Mouse (Mus musculus): ENCODE measurements around the gene Akap6. TPM values are rescaled to one million over a fixed set of nuclear protein-coding genes. Genes with fewer than 3 reads are reported as not detected.

The Akap6 gene
- polyA plus RNA-seq, 1 experiment from 2014 or later: 19.4 TPM

GRCm38 (mm10) chr12:52834781-52835279 lies 135.6 kb downstream of the Akap6 start:
- no peaks in the 10 kb centered on the region for H3K27me3 ChIP-seq
- H3K4me2 ChIP-seq (replicated peaks): peak overlapping the region; percentile 24; the same call in 1 of the 2 replicates
- WGBS: 16% methylated on average over 6 of the region's 6 CpGs
- peak; percentile 27; the same call in 1 of the 2 replicates for ATAC-seq (replicated peaks)
- H3K27ac ChIP-seq (replicated peaks): peak overlapping the region; percentile 64
- peaks cover 44% of the 10 kb centered on the region for H3K4me1 ChIP-seq
- no peaks in the 10 kb centered on the region for H3K9me3 ChIP-seq
- no peaks in the 10 kb centered on the region for H3K36me3 ChIP-seq
- H3K4me3 ChIP-seq: no peak overlapping the region
- no peak overlapping the region for H3K9ac ChIP-seq (replicated peaks)

GRCm38 (mm10) chr12:52835291-52835742 lies 136.1 kb downstream of the Akap6 start:
- Histone ChIP-seq H3K27ac (replicated peaks) (peak overlapping the region; percentile 64), H3K9ac (replicated peaks) (no peak overlapping the region), H3K27me3 (no peaks in the 10 kb centered on the region), H3K4me3 (no peak overlapping the region), H3K9me3 (no peaks in the 10 kb centered on the region), H3K36me3 (no peaks in the 10 kb centered on the region), H3K4me1 (peaks cover 44% of the 10 kb centered on the region), H3K4me2 (replicated peaks) (peak overlapping the region; percentile 24; the same call in 1 of the 2 replicates)
- 4% methylated on average over 6 of the region's 6 CpGs for WGBS
- ATAC-seq (replicated peaks): peak; percentile 63

GRCm38 (mm10) chr12:52835914-52836546 lies 136.8 kb downstream of the Akap6 start:
- no peak overlapping the region for H3K4me3 ChIP-seq
- no peak overlapping the region for H3K9ac ChIP-seq (replicated peaks)
- peak; percentile 29 for ATAC-seq (replicated peaks)
- H3K36me3 ChIP-seq: no peaks in the 10 kb centered on the region
- WGBS: 37% methylated on average over 12 of the region's 12 CpGs
- peaks cover 42% of the 10 kb centered on the region for H3K4me1 ChIP-seq
- H3K27me3 ChIP-seq: no peaks in the 10 kb centered on the region
- H3K4me2 ChIP-seq (replicated peaks): peak overlapping the region; percentile 24
- no peaks in the 10 kb centered on the region for H3K9me3 ChIP-seq
- H3K27ac ChIP-seq (replicated peaks): peak overlapping the region; percentile 64

GRCm38 (mm10) chr12:52845982-52846381 lies 146.8 kb downstream of the Akap6 start:
- Histone ChIP-seq H3K27ac (replicated peaks) (no peak overlapping the region), H3K4me1 (peaks cover 8% of the 10 kb centered on the region), H3K36me3 (no peaks in the 10 kb centered on the region), H3K4me2 (replicated peaks) (no peak overlapping the region), H3K4me3 (no peak overlapping the region), H3K27me3 (no peaks in the 10 kb centered on the region), H3K9ac (replicated peaks) (no peak overlapping the region), H3K9me3 (no peaks in the 10 kb centered on the region)
- ATAC-seq (replicated peaks): no peak
- WGBS: 97% methylated on average over 1 of the region's 1 CpGs

GRCm38 (mm10) chr12:52847020-52847419 lies 147.8 kb downstream of the Akap6 start:
- no peak overlapping the region for H3K4me3 ChIP-seq
- no peak overlapping the region for H3K4me2 ChIP-seq (replicated peaks)
- no peaks in the 10 kb centered on the region for H3K27me3 ChIP-seq
- H3K4me1 ChIP-seq: peaks cover 11% of the 10 kb centered on the region
- no peak for ATAC-seq (replicated peaks)
- 87% methylated on average over 4 of the region's 4 CpGs for WGBS
- H3K27ac ChIP-seq (replicated peaks): no peak overlapping the region
- no peaks in the 10 kb centered on the region for H3K9me3 ChIP-seq
- H3K9ac ChIP-seq (replicated peaks): no peak overlapping the region
- H3K36me3 ChIP-seq: no peaks in the 10 kb centered on the region

- peak; percentile 58 for ATAC-seq (replicated peaks)
- Histone ChIP-seq H3K9ac (replicated peaks) (no peak overlapping the region), H3K4me3 (no peak overlapping the region), H3K27ac (replicated peaks) (no peak overlapping the region), H3K9me3 (no peaks in the 10 kb centered on the region), H3K27me3 (no peaks in the 10 kb centered on the region), H3K36me3 (no peaks in the 10 kb centered on the region), H3K4me2 (replicated peaks) (no peak overlapping the region), H3K4me1 (peaks cover 11% of the 10 kb centered on the region)
- 50% methylated on average over 14 of the region's 14 CpGs for WGBS
Observed at GRCm38 (mm10) chr12:52847830-52848518, 148.8 kb downstream of the Akap6 start.

- Histone ChIP-seq H3K4me3 (no peak overlapping the region), H3K27ac (replicated peaks) (no peak overlapping the region), H3K27me3 (no peaks in the 10 kb centered on the region), H3K9me3 (no peaks in the 10 kb centered on the region), H3K9ac (replicated peaks) (no peak overlapping the region), H3K36me3 (no peaks in the 10 kb centered on the region), H3K4me2 (replicated peaks) (no peak overlapping the region), H3K4me1 (peaks cover 11% of the 10 kb centered on the region)
- WGBS: 73% methylated on average over 7 of the region's 7 CpGs
- ATAC-seq (replicated peaks): peak; percentile 19; the same call in 1 of the 2 replicates
Observed at GRCm38 (mm10) chr12:52848519-52848855, 149.3 kb downstream of the Akap6 start.

- 85% methylated on average over 4 of the region's 4 CpGs for WGBS
- no peak overlapping the region for H3K4me2 ChIP-seq (replicated peaks)
- ATAC-seq (replicated peaks): no peak
- no peak overlapping the region for H3K9ac ChIP-seq (replicated peaks)
- H3K9me3 ChIP-seq: no peaks in the 10 kb centered on the region
- H3K27me3 ChIP-seq: no peaks in the 10 kb centered on the region
- peaks cover 12% of the 10 kb centered on the region for H3K4me1 ChIP-seq
- H3K4me3 ChIP-seq: no peak overlapping the region
- H3K27ac ChIP-seq (replicated peaks): no peak overlapping the region
- no peaks in the 10 kb centered on the region for H3K36me3 ChIP-seq
Observed at GRCm38 (mm10) chr12:52849297-52849696, 150.1 kb downstream of the Akap6 start.

- no peaks in the 10 kb centered on the region for H3K27me3 ChIP-seq
- peaks cover 14% of the 10 kb centered on the region for H3K4me1 ChIP-seq
- ATAC-seq (replicated peaks): no peak
- H3K9ac ChIP-seq (replicated peaks): no peak overlapping the region
- H3K27ac ChIP-seq (replicated peaks): no peak overlapping the region
- WGBS: 30% methylated on average over 7 of the region's 7 CpGs
- no peaks in the 10 kb centered on the region for H3K36me3 ChIP-seq
- no peak overlapping the region for H3K4me2 ChIP-seq (replicated peaks)
- H3K4me3 ChIP-seq: no peak overlapping the region
- H3K9me3 ChIP-seq: no peaks in the 10 kb centered on the region
Observed at GRCm38 (mm10) chr12:52850332-52851036, 151.3 kb downstream of the Akap6 start.

- Histone ChIP-seq H3K27ac (replicated peaks) (no peak overlapping the region), H3K9me3 (no peaks in the 10 kb centered on the region), H3K4me2 (replicated peaks) (no peak overlapping the region), H3K9ac (replicated peaks) (no peak overlapping the region), H3K27me3 (no peaks in the 10 kb centered on the region), H3K36me3 (no peaks in the 10 kb centered on the region), H3K4me1 (peaks cover 14% of the 10 kb centered on the region), H3K4me3 (no peak overlapping the region)
- no peak for ATAC-seq (replicated peaks)
- WGBS: 82% methylated on average over 5 of the region's 5 CpGs
Observed at GRCm38 (mm10) chr12:52851221-52851620, 152.0 kb downstream of the Akap6 start.

- no peak for ATAC-seq (replicated peaks)
- WGBS: 65% methylated on average over 7 of the region's 7 CpGs
- H3K27ac ChIP-seq (replicated peaks): no peak overlapping the region; the same call in 1 of the 2 replicates
- no peaks in the 10 kb centered on the region for H3K9me3 ChIP-seq
- no peaks in the 10 kb centered on the region for H3K27me3 ChIP-seq
- no peak overlapping the region for H3K4me3 ChIP-seq
- no peaks in the 10 kb centered on the region for H3K36me3 ChIP-seq
- no peak overlapping the region for H3K4me2 ChIP-seq (replicated peaks)
- H3K4me1 ChIP-seq: 0 out of 2 replicates have a peak, but pooled peaks cover 7% of the 10 kb centered on the region
- no peak overlapping the region for H3K9ac ChIP-seq (replicated peaks)
Observed at GRCm38 (mm10) chr12:52854236-52854679, 155.1 kb downstream of the Akap6 start.

GRCm38 (mm10) chr12:52856104-52856503 lies 156.9 kb downstream of the Akap6 start:
- H3K4me1 ChIP-seq: 0 out of 2 replicates have a peak, but pooled peaks cover 5% of the 10 kb centered on the region
- no peaks in the 10 kb centered on the region for H3K27me3 ChIP-seq
- no peak for ATAC-seq (replicated peaks)
- H3K4me3 ChIP-seq: no peak overlapping the region
- no peak overlapping the region for H3K4me2 ChIP-seq (replicated peaks)
- no peak overlapping the region for H3K27ac ChIP-seq (replicated peaks)
- H3K9ac ChIP-seq (replicated peaks): no peak overlapping the region
- 88% methylated on average over 1 of the region's 1 CpGs for WGBS
- no peaks in the 10 kb centered on the region for H3K9me3 ChIP-seq
- no peaks in the 10 kb centered on the region for H3K36me3 ChIP-seq
